Mouse (Mus musculus) E14TG2a.4 (cell line): ENCODE measurements around the gene Spata25.

ENCODE experiments used
- CTCF ChIP-seq: conservative IDR thresholded peaks from 2 replicates; pipeline ENCODE4 v1.5.1; 2014; ENCODE audit warnings: low read length
- NANOG ChIP-seq: IDR thresholded peaks from 2 replicates; pipeline ENCODE4 v1.6.1; 2014; ENCODE audit warnings: borderline replicate concordance, low read length, mixed read lengths
- POU5F1 ChIP-seq: IDR thresholded peaks from 2 replicates; pipeline ENCODE4 v1.6.1; 2014; ENCODE audit warnings: low read length, borderline replicate concordance

GRCm38 (mm10) chr2:164792400-164793190 lies 35.7 kb downstream of the Spata25 start:
- TF ChIP-seq CTCF (no peak), POU5F1 (no peak), NANOG (no peak)
